Mouse (Mus musculus): ENCODE measurements at regions not wholly inside any gene's neighbourhood (a gene's known extent, or its start where the extent isn't known, plus 50 kb on each side); places are given as distances from the start of the nearest gene placed in this dataset.

DNA sequence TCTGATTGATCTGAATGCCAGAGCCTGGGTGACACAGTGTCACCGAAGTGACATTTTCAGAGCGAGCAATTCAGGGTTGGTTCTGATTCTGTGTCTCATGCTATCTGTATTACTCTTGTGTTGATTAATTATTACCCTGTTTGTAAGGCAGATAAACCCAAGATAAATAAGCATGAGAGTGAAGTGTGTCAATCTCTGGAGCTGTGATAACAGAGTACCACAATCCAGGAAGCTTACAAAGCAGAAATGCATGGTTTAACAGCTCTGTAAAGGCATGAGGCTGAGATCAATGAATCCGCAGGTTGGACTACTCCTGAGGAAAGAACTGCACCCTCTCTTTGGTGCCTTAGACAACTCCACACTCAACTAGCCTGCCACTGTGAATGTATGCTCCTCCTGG is 218.5 kb upstream of the Tle4 start:
- no peaks in the 10 kb centered on the region for H3K4me1 ChIP-seq
- 69% methylated on average over 3 of the region's 3 CpGs for WGBS

DNA sequence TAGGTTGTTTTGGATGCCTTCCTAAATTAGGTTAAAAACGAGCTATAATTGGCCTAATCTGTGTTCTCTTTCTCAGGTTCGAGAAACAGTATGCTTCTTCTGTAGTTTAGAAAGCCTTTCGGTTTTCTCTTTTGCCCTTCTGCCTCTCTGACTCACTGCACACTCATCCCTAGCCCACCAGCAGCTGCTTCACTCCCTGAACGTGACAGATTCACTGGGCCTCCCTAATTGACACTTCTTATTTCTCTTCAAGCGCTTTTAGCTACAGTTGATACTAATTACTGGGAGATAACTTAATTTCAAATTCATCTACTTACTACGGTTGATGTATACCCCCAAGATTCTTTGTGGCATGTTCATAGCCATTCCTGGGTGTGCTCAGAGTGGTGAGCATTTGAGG is 208.9 kb upstream of the Tle4 start:
- no peaks in the 10 kb centered on the region for H3K9me3 ChIP-seq
- peaks cover 30% of the 10 kb centered on the region for H3K27me3 ChIP-seq (ENCODE audit: insufficient read depth, poor library complexity, severe bottlenecking)
- H3K27ac ChIP-seq, result no peak overlapping the region
- 67% methylated on average over 6 of the region's 6 CpGs for WGBS
- no peaks in the 10 kb centered on the region for H3K36me3 ChIP-seq
- H3K4me3 ChIP-seq, result no peak overlapping the region
- no peak for DNase-seq (ENCODE audit: low spot score)
- peaks cover 13% of the 10 kb centered on the region for H3K4me1 ChIP-seq

More for the DNA sequence above, 218.5 kb upstream of the Tle4 start:
- Histone ChIP-seq H3K36me3 (no peaks in the 10 kb centered on the region), H3K9me3 (no peaks in the 10 kb centered on the region), H3K4me3 (no peak overlapping the region), H3K27me3 (ENCODE audit: insufficient read depth, poor library complexity, severe bottlenecking) (0 out of 2 replicates have a peak, but pooled peaks cover 5% of the 10 kb centered on the region), H3K27ac (no peak overlapping the region)
- DNase-seq (ENCODE audit: low spot score), result no peak

DNA sequence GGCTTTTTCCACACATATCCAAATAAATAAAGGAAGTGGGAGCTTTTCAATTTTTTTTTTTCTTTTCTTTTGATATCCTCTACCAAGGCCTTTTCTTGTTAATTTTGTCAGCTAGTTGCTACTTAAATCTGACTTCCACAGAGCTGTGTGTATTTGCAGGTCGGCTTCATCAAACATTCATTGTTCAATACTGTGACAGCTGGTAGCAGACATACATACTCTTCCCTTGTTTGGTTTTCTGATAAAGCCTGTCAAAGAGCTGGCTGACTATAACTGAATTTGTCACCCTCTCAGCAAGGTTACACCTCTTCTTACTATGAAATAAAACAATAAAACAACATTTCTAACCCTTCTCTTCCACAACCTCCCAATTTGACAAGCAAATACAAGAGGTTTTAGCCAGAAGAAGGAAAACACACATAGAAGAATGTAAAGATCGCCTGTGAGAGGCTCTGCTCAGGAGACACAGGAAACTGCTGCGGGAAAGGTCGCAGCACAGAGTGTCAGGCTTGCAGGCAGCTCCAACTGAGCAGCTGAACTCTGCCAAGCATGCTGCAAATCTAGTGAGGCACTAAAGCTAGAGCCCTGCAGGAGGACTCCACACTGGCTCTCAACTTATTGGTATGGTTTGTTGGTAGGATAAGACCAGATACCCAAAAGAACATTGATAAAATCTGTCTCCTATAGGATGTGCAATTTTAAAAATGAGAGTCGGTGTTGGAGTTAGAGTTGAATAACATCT is 205.2 kb upstream of the Tle4 start:
- H3K4me3 ChIP-seq, result no peak overlapping the region
- no peaks in the 10 kb centered on the region for H3K9me3 ChIP-seq
- H3K27me3 ChIP-seq (ENCODE audit: insufficient read depth, poor library complexity, severe bottlenecking), result peaks cover 58% of the 10 kb centered on the region
- no peak overlapping the region for H3K27ac ChIP-seq
- H3K4me1 ChIP-seq, result peaks cover 13% of the 10 kb centered on the region
- no peaks in the 10 kb centered on the region for H3K36me3 ChIP-seq
- 16% methylated on average over 5 of the region's 5 CpGs for WGBS
- no peak for DNase-seq (ENCODE audit: low spot score)

DNA sequence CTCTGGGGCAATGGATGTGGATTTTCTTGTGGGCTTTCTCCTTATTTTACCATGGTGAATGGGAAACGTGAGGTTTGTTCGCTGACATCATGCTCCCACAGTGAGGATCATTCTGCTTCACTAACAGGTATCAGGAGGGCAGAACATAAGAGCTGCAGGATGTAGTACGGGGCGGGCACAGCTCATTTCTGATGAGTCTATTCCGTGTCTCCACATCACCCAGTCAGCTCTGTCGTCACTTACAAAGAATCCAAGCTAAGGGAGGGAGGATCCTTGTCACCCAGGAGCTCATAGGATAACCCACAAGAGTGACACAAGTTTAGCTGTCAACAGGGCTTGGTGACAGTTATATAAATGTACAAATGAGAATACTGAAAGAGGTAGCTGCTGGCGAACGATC is 203.8 kb upstream of the Tle4 start:
- no peak for DNase-seq (ENCODE audit: low spot score)
- Histone ChIP-seq H3K4me3 (no peak overlapping the region), H3K27me3 (ENCODE audit: insufficient read depth, poor library complexity, severe bottlenecking) (peaks cover 63% of the 10 kb centered on the region), H3K9me3 (no peaks in the 10 kb centered on the region), H3K4me1 (peaks cover 13% of the 10 kb centered on the region), H3K27ac (no peak overlapping the region), H3K36me3 (no peaks in the 10 kb centered on the region)
- 55% methylated on average over 8 of the region's 8 CpGs for WGBS

DNA sequence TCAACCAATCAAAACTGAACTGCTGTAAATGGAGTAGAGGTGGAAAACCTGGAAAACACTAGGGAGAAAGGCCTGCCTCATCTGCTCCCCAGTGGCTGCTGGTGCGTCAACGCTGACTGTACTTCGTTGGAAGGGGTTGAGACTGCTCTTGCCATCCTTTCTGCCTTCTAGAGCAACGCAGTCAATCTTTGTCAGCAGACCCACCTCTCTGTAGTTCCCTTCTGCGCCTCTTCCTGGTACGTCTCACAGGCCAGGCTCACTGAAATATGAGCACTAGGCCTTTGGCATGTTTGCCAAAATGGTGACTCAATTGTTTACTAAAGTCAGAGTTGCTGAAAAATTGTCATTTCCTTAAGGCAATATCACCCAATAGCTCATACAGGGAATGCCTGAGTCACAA is 201.2 kb upstream of the Tle4 start:
- no peaks in the 10 kb centered on the region for H3K36me3 ChIP-seq
- 74% methylated on average over 6 of the region's 6 CpGs for WGBS
- DNase-seq (ENCODE audit: low spot score), result no peak
- peaks cover 52% of the 10 kb centered on the region for H3K27me3 ChIP-seq (ENCODE audit: insufficient read depth, poor library complexity, severe bottlenecking)
- no peaks in the 10 kb centered on the region for H3K9me3 ChIP-seq
- H3K4me3 ChIP-seq, result no peak overlapping the region
- peaks cover 13% of the 10 kb centered on the region for H3K4me1 ChIP-seq
- no peak overlapping the region for H3K27ac ChIP-seq

DNA sequence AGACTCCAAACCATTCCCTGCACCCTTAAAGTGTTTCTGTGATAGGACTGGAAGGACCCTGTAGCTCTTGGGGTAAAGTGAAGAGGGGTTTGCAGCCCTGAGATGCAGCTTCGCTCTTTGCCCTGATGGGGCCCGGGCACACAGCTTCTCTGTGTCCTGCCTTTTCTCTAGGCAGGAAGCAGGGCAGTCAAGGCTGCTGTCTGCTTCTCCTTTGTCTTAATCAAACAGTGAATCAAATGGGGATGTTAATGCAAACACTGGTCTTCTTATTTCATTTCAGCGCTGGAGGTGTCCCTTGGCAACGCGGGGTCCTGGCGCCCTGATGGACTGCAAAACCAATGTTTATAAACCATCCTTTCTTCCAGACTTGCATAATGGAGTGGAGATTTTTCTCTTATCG is 200.6 kb upstream of the Tle4 start:
- H3K36me3 ChIP-seq, result no peaks in the 10 kb centered on the region
- peaks cover 55% of the 10 kb centered on the region for H3K27me3 ChIP-seq (ENCODE audit: insufficient read depth, poor library complexity, severe bottlenecking)
- no peak overlapping the region for H3K27ac ChIP-seq
- DNase-seq (ENCODE audit: low spot score), result no peak
- 77% methylated on average over 7 of the region's 7 CpGs for WGBS
- H3K9me3 ChIP-seq, result no peaks in the 10 kb centered on the region
- no peak overlapping the region for H3K4me3 ChIP-seq
- H3K4me1 ChIP-seq, result peaks cover 11% of the 10 kb centered on the region

DNA sequence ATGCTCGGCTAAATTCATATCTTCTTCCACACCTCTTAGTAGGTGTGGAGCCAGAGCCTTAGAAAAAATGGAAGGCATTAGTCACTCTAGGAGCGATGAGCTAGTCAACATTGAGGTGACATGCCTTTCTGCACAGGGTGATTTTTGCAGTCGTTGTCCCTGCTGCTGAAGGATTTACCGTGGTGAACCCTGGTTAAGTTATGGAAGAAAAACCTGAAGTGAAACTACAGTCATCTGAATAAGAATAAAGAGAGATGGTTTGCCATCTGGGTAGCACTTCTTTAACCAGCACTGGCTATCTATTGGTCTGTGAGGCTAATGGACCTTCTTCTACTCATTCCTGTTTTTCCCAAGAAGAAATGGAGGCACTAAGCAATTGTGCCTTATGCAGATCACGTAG is 198.1 kb upstream of the Tle4 start:
- H3K4me1 ChIP-seq, result no peaks in the 10 kb centered on the region

DNA sequence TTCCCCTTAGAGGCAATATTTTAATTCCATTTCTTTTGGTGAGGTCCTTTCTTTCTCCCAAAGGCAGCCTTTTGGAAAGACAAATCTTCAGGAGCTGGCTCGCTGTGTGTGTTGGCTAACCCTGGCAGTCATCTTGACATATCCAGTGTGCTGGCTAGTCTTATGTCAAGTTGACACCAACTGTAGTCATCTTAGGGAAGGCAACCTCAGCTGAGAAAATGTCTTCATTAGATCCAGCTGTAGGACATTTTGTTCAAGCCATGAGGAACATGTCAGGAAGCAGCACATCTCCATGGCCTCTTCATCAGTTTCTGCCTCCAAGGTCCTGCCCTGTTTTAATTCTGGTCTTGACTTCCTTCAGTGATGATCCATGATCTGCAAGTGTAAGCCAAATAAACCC is 192.1 kb upstream of the Tle4 start:
- no peak overlapping the region for H3K4me3 ChIP-seq
- H3K27me3 ChIP-seq (ENCODE audit: insufficient read depth, poor library complexity, severe bottlenecking), result peaks cover 40% of the 10 kb centered on the region
- 86% methylated on average over 1 of the region's 1 CpGs for WGBS
- H3K4me1 ChIP-seq, result peaks cover 8% of the 10 kb centered on the region
- no peaks in the 10 kb centered on the region for H3K9me3 ChIP-seq
- H3K27ac ChIP-seq, result no peak overlapping the region
- no peak for DNase-seq (ENCODE audit: low spot score)
- H3K36me3 ChIP-seq, result no peaks in the 10 kb centered on the region

More for the DNA sequence above, 198.1 kb upstream of the Tle4 start:
- Histone ChIP-seq H3K4me3 (no peak overlapping the region), H3K36me3 (no peaks in the 10 kb centered on the region), H3K27ac (no peak overlapping the region), H3K27me3 (ENCODE audit: insufficient read depth, poor library complexity, severe bottlenecking) (peaks cover 65% of the 10 kb centered on the region), H3K9me3 (no peaks in the 10 kb centered on the region)
- DNase-seq (ENCODE audit: low spot score), result no peak
- 77% methylated on average over 5 of the region's 5 CpGs for WGBS

DNA sequence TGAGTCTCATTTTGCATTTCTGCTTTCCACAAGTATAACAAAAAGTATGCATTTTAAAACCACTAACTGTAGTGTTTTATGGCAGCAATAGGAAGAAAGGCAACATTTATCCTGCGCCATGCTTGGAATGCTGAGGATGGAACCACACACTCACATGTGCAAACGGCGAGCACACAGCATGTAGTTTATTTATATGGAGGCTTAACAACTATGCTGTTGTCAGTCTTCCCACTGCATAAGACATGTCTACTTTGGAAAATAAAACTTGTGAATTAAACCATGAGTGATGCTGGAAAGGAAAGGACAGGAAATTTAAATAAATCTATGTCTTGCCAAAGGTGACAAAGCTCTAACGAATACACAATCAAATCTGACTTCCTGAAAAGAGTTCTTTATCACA is 190.8 kb upstream of the Tle4 start:
- Histone ChIP-seq H3K4me1 (peaks cover 8% of the 10 kb centered on the region), H3K27me3 (ENCODE audit: insufficient read depth, poor library complexity, severe bottlenecking) (peaks cover 38% of the 10 kb centered on the region), H3K36me3 (no peaks in the 10 kb centered on the region), H3K9me3 (no peaks in the 10 kb centered on the region), H3K27ac (no peak overlapping the region), H3K4me3 (no peak overlapping the region)
- 90% methylated on average over 4 of the region's 4 CpGs for WGBS
- DNase-seq (ENCODE audit: low spot score), result no peak

DNA sequence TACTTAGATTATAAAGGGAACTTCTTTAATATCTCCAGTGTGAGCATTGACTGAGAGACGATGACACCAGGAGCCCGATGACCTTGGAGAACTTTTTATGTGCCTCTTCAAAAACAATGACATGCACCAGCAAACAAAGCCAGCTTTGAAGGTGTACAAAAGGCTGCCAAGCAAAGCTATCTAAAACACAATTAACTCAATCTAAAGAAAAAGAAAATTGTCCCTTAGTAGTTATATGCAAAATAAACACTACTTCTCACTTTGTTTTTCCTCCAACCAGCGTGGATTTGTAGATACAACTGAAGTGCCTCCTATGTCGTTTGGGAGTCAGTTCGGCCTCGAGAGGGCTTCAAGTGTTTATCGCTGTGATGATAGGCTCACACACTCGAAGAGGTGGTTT is 189.0 kb upstream of the Tle4 start:
- Histone ChIP-seq H3K4me1 (peaks cover 8% of the 10 kb centered on the region), H3K9me3 (no peaks in the 10 kb centered on the region), H3K27ac (no peak overlapping the region), H3K27me3 (ENCODE audit: insufficient read depth, poor library complexity, severe bottlenecking) (peaks cover 29% of the 10 kb centered on the region; the same call in 1 of the 2 replicates), H3K36me3 (no peaks in the 10 kb centered on the region), H3K4me3 (no peak overlapping the region)
- DNase-seq (ENCODE audit: low spot score), result no peak
- WGBS, result 58% methylated on average over 8 of the region's 8 CpGs

DNA sequence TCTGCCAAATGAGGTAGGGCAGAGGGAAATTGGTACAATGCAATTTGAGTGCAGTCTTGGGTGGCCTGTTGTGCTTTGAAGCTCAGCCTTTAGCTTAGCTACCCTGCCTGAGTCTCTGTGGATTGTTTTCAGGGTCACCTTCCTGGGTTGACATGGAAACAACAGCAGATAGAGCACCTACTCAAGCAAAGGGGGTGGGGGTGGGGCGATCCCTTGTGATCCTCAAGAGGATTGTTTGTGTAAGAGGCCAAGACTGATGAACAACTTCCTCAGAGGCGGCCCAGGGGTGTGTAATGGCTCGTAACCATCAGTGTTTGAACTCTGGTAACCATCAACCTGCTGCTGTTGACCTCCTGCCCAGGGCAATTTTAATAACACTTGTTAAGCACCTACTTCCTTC is 187.8 kb upstream of the Tle4 start:
- DNase-seq (ENCODE audit: low spot score), result no peak
- no peak overlapping the region for H3K27ac ChIP-seq
- peaks cover 8% of the 10 kb centered on the region for H3K4me1 ChIP-seq
- no peak overlapping the region for H3K4me3 ChIP-seq
- WGBS, result 22% methylated on average over 3 of the region's 3 CpGs
- H3K36me3 ChIP-seq, result no peaks in the 10 kb centered on the region
- H3K9me3 ChIP-seq, result no peaks in the 10 kb centered on the region
- H3K27me3 ChIP-seq (ENCODE audit: insufficient read depth, poor library complexity, severe bottlenecking), result peaks cover 29% of the 10 kb centered on the region; the same call in 1 of the 2 replicates

DNA sequence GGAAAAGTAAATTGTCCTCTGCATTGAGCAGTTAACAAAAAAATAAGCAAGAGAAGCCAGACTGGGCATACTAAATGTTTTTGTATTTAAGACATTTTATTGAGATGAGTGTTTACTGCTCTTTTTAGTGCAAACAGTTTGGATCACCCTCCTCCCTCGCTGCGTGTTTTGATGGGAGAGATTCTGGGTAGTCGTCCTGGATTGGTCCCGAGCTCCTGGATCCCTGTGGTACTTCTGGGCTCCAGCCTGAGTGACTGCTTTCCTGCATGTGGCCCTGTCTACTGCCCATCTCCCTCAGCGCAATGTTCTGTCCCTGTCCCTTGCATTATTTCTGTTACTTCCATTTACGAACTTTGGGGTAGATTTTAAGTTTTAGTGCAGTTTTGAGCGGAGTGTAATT is 179.9 kb upstream of the Tle4 start:
- Histone ChIP-seq H3K4me1 (0 out of 2 replicates have a peak, but pooled peaks cover 1% of the 10 kb centered on the region), H3K27me3 (ENCODE audit: insufficient read depth, poor library complexity, severe bottlenecking) (peaks cover 29% of the 10 kb centered on the region), H3K36me3 (no peaks in the 10 kb centered on the region), H3K9me3 (no peaks in the 10 kb centered on the region), H3K27ac (no peak overlapping the region), H3K4me3 (no peak overlapping the region)
- 31% methylated on average over 7 of the region's 7 CpGs for WGBS
- no peak for DNase-seq (ENCODE audit: low spot score)

DNA sequence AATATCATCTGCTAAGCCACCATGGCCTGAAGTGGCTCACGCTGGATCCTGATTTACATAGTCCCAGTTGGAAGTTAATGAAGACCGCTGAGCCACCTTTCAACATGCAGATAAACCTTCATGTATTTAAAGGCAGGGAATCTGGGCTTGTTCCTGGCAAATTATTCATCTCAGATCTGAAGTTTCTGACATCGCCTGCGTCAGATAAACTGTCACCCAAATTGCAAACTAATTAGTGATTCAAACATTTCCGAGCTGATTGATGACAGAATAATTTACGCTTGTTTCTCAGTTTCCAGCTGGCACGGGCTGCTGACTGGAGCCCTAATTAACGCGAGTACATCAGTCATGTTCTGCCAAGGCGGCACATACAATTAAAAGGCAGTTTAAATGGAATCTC is 179.3 kb upstream of the Tle4 start:
- no peak for DNase-seq (ENCODE audit: low spot score)
- 4% methylated on average over 10 of the region's 10 CpGs for WGBS

DNA sequence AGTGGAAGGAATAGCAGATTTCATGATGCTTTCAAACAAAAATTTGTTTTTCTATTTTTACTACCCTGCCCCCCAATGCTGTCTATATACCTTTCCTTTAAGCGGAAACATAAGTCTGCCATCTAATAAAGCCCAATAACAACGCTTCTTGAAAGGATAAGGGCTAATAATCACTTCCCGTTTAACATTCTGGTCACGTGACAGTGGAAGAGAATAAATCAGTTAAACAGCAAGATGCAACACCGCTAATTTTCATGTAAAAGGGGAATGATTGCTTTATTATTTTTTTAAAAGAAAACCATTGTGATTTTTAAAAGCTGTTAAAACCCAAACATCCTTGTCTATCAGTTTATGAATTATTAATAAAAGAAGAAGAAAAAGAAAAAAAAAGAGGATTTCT is 178.9 kb upstream of the Tle4 start:
- no peak overlapping the region for H3K4me3 ChIP-seq
- no peak overlapping the region for H3K27ac ChIP-seq
- H3K27me3 ChIP-seq (ENCODE audit: insufficient read depth, poor library complexity, severe bottlenecking), result peaks cover 27% of the 10 kb centered on the region
- H3K36me3 ChIP-seq, result no peaks in the 10 kb centered on the region
- WGBS, result 63% methylated on average over 5 of the region's 5 CpGs
- H3K4me1 ChIP-seq, result 0 out of 2 replicates have a peak, but pooled peaks cover 6% of the 10 kb centered on the region
- no peak for DNase-seq (ENCODE audit: low spot score)
- no peaks in the 10 kb centered on the region for H3K9me3 ChIP-seq

More for the DNA sequence above, 179.3 kb upstream of the Tle4 start:
- H3K27ac ChIP-seq, result no peak overlapping the region
- no peaks in the 10 kb centered on the region for H3K36me3 ChIP-seq
- no peak overlapping the region for H3K4me3 ChIP-seq
- no peaks in the 10 kb centered on the region for H3K9me3 ChIP-seq
- 0 out of 2 replicates have a peak, but pooled peaks cover 6% of the 10 kb centered on the region for H3K4me1 ChIP-seq
- H3K27me3 ChIP-seq (ENCODE audit: insufficient read depth, poor library complexity, severe bottlenecking), result peaks cover 27% of the 10 kb centered on the region
